Mouse (Mus musculus) urinary bladder, postnatal 4 days (tissue): ENCODE measurements around the gene Slc7a11.

Source experiments
- DNase-seq, 2 experiments: peaks; one replicate each; pipeline ENCODE4 v3.0.0; 2021 to 2022; ENCODE audit warnings: low spot score in 2 of 2

The Slc7a11 gene

DNA sequence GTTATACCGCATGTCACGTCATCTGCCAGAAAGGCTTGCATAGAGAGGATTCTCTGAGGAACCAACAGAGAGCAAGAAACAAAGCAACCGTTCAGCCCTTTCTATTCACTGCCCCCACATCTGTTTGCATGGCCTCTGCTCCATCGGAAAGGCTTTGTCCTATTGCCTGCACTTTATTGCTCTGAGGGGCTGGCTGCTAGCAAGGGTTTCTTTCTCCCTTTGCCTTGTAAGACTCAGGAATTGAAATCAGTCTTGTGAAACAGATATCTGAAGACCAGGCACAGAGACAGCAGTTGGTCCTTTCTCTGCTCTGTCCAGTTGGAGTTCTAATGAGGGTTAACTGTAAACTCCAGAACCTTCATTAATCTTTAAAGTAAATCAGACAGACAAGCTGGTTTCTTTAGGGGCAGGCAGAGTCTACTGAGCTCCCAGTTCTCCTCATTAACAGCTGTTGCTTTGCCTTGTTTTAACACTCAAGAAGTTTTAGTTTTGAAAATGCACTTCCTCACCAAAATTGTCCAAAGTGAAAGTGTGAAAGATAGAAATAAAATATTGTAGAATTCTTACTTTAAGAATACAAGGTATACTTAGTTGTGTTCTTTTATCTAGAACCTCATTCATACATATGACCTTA, 575.3 kb downstream of the Slc7a11 start:
- DNase-seq: no peak

DNA sequence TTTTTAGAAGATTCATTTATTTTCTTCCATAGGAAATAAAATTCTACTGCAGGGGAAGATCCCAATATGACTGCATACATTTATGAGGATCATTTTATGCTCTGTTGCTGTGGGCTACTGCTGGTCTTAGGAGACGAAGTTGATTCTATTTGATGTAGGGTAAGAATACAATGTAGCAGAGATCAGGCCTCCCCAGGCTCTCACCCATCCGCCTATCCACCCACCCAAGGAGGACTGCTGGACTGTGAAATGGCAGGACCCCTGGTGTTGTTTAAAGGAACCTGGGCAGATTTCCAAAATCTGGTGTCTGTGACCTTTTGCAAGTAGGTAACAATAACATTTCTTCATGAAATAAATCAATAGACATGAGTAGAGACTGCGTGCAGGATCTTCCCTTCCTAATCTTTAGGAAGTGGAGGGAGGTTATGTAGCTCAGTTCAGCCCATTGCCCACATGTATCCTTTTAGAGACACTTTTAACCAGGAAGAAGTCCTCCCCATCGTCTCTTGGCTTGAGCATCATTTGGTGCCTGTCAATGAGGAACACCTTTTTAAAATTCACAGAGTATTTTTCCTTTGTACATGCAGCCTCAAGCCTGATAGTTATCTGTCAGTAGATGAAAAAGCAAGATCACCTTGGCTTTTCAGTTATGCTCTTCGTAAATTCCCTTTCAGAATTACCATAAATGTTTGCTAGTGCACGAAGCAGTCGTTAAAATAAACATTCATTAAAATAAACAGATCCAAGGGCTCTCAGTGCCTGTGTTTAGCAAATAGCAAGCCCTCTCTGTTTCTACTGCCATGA, 576.1 kb downstream of the Slc7a11 start:
- DNase-seq: no peak

DNA sequence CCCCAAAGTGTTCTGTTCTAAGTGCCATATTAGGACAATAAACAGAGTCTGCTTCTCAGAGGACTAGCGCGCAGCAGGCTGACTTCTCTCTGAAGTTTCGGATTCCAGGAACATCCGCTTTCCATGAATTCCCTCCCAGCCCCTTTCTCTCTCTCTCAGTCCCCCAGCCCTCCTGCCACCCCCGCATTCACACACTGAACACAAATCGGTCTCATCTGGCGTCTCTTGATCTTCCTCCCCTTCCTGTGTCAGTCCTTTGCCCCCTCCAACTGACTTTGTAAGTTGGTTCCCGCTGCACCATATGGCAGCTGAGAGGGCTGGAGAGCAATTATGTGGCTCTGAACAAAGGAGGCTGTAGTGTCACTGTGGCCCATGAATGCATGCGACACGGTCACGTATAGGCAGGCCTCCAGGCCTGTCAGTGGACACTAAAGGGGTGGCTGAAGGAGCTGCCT, 577.3 kb downstream of the Slc7a11 start:
- peak in 1 of 2 experiments; percentile 17 for DNase-seq

DNA sequence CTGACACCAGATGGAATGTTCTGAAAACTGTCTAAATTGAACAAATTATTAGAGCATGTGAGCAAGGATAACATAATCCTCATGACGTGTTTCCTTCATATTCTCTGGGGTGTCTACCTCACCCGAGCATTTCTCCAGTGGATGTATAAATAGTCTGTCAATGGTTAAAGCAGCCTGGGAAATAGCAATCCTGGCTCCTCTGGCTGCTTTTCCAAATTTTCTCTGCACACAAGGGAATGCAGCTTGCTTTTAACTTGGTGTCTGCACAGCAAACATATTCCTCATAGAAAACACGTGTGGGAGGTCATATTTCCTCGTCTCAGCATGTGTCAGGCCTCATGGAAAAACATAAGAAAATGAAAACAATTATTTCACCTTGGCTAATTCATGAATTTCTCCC, 586.6 kb downstream of the Slc7a11 start:
- DNase-seq: no peak

DNA sequence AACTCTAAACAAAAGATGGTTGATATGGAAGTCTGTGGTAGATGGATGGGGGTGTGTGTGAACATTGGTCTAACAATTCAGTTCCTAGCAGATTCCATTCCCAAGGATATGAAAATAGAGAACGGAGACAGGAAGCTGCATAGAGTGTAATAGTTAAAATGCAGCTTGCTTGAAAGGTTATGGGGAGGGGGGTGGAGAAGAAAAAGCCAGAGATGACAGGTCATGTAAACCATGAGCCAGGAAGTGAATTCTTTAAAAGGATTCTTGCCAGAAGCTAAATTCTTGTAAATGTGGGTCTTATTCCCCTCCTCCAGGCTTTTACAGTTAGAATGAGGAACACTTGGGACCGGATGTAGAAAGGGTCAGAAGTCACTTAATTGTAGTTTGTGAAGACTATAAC, 589.1 kb downstream of the Slc7a11 start:
- DNase-seq: no peak

DNA sequence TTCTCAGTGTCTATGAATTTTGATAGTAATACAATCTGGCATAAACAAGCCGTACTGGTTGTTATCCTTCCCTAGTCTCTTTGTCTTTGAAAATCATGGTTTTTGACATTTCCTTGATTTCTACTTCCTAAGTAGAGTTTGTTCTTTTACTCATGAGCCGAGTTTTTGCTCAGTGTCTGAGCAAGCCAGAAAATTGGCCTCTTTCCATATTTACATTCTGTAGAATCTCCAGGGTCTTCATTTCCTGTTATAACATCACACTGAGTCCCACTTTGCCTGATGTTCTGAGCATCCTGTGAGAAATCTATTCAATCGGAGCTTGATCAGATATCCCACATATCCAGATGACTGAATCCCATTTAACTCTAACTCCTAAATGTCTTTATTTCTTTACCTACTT, 600.4 kb downstream of the Slc7a11 start:
- DNase-seq: no peak
